Mouse (Mus musculus): ENCODE measurements at regions not wholly inside any gene's neighbourhood (a gene's known extent, or its start where the extent isn't known, plus 50 kb on each side); places are given as distances from the start of the nearest gene placed in this dataset.

DNA sequence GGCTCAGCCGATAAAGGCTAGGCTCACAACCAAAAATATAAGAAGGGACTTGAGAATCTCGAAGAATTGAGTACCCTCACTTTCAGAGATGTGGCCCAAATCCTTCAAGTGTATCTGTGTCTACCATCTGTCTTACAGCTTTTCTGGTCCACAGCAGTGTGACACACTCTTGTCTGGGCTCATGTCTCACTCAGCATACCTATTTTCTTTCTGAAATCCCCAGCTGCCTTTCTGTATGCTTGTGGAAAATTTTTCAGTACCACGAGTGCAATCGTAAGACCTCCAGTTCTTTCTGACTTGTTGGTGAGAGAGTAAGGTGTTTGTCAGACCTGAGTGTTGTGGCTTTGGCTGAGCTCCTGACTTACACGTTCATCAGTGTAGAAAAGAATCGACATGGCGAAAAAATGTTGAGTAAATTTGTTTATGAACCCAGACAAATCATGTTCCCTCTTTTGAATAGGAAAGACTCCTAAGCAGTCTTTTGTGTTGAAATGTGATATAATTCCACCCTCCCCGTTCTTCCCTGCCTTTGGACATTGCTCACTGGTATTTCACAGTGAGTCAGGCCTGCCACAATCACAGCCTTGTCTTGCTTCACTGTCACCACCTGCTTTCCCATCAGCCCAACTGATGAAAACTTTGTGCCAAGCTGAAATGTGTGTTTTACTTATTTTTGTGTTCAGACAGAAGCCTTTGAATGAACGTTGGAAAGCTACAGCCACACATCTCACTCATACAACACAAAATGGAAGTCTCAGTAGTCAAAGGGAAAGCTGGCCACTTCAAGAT lies 125.3 kb upstream of the Bank1 start:
- TF ChIP-seq POLR2AphosphoS2 (IDR thresholded peaks at IDR 0.05; ENCODE audit: low read length), result no peak
- TF ChIP-seq UBTF (IDR thresholded peaks at IDR 0.05; ENCODE audit: borderline replicate concordance, insufficient read depth, low read depth, low read length), result no peak
- TF ChIP-seq HCFC1 (IDR thresholded peaks at IDR 0.05; ENCODE audit: low read depth, low read length), result no peak
- TF ChIP-seq NELFE (IDR thresholded peaks at IDR 0.05; ENCODE audit: low read depth, low read length), result no peak
- no peak for TF ChIP-seq MAZ (IDR thresholded peaks at IDR 0.05; ENCODE audit: low read depth, low read length)
- no peak for TF ChIP-seq CTCF (IDR thresholded peaks at IDR 0.05 in 2 of 3, conservative IDR thresholded peaks at IDR 0.05 in 1 of 3; ENCODE audit: control insufficient read depth in 1 of 3, insufficient read depth in 1 of 3, low read depth in 2 of 3, low read length in 3 of 3, poor library complexity in 1 of 3, severe bottlenecking in 1 of 3)
